Mouse (Mus musculus): ENCODE measurements at regions not wholly inside any gene's neighbourhood (a gene's known extent, or its start where the extent isn't known, plus 50 kb on each side); places are given as distances from the start of the nearest gene placed in this dataset.

DNA sequence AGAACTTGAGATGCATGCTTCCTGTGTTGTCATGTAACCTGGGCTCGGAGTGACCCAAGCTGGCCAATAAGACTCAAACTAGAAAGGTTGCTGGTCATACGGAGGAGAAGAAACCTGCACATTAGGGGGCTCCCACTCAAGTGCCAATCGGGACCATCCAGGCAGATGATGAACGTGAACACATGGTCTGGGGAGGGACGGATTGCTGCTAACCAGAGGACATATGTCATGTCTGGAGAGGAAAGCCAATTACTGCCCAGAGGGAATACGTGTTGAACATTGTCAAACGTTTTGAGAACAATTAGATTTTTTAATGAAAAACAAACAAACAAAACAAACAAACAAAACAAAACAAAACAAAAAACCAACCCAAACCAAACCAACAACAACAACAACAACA is 377.7 kb upstream of the Kazn start:
- DNase-seq (ENCODE audit: low spot score in 2 of 2), result no peak
- intact Hi-C loops (cut with DNase I), result no loop called here

DNA sequence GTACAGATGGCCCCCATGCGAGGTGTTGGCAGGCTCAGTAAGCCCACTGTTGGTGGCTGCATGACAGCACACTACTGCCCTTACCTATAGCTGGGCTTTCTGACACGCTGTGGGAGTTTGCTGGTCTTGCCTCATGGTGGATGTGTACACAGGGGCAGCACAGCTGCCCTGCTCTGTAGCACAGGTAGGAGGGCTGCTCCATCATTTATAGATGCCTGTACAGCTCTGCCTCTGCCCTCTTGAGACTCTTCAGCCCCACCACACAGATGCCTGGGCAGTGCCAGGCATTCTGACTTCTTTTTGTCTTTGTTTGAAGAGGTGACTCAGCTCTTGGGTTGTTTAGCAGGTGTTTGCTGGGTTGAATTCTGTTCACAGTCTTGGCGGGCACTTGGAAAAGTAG is 365.9 kb upstream of the Kazn start:
- intact Hi-C loops (cut with DNase I), result no loop called here
- DNase-seq (ENCODE audit: low spot score in 2 of 2), result no peak

GRCm38 (mm10) chr4:142597214-142597613 is 358.0 kb upstream of the Kazn start:
- intact Hi-C loops (cut with DNase I), result no loop called here
- no peak for DNase-seq (ENCODE audit: low spot score in 2 of 2)

- intact Hi-C loops (cut with DNase I), result no loop called here
- DNase-seq (ENCODE audit: low spot score in 2 of 2), result no peak
Measured at GRCm38 (mm10) chr4:142589084-142589741, 350.0 kb upstream of the Kazn start.

GRCm38 (mm10) chr4:142588418-142589083 is 349.4 kb upstream of the Kazn start:
- DNase-seq (ENCODE audit: low spot score in 2 of 2), result peak; percentile 19 to 23
- intact Hi-C loops (cut with DNase I), result no loop called here

- DNase-seq (ENCODE audit: low spot score in 2 of 2), result no peak
- intact Hi-C loops (cut with DNase I), result no loop called here
Measured at GRCm38 (mm10) chr4:142587345-142588035, 348.3 kb upstream of the Kazn start.

- no peak for DNase-seq (ENCODE audit: low spot score in 2 of 2)
- intact Hi-C loops (cut with DNase I), result no loop called here
Measured at GRCm38 (mm10) chr4:142578536-142578935, 339.3 kb upstream of the Kazn start.

DNA sequence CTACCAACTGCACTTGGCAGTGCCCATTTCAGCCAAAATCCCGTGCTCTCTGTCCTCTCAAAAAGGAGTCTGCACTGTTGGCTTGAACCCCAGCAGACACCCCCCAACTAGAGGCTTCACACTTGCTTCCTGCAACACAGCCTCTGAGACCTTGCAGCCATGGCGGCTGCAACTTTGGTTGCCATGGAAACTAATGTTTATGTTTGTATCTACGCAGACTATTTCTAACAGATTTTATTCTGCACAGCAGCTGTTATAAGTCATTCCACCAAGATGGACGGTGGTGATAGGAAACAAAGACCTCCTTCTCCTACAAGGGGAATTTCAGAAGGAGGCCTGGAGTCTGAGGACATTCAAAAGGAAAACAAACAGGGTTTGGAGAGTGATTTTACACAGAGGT is 338.3 kb upstream of the Kazn start:
- DNase-seq (ENCODE audit: low spot score in 2 of 2), result no peak

GRCm38 (mm10) chr4:142574528-142574927 is 335.3 kb upstream of the Kazn start:
- DNase-seq (ENCODE audit: low spot score in 2 of 2), result no peak
- intact Hi-C loops (cut with DNase I), result no loop called here

More for the DNA sequence above, 338.3 kb upstream of the Kazn start:
- intact Hi-C loops (cut with DNase I), result no loop called here

DNA sequence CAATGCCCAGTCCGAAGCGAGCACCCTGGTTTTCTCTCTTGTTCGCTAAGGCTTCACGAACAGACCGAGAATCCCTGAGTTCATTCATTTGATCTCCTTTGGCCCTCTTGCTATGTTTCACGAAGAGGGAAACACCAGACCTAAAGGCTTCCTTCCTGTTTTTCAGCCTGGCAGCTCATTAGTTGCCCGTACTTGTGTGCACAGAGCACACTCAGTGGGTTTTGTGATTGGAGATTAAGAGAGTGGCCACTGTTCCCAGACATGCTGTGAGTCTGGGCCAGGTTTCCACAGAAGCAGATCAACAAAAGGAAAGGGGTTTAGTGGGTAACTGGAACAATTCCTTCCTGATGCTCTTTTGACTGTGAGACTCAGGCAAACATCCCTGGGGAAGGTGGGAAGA is 331.5 kb upstream of the Kazn start:
- no peak for DNase-seq (ENCODE audit: low spot score in 2 of 2)
- intact Hi-C loops (cut with DNase I), result no loop called here

DNA sequence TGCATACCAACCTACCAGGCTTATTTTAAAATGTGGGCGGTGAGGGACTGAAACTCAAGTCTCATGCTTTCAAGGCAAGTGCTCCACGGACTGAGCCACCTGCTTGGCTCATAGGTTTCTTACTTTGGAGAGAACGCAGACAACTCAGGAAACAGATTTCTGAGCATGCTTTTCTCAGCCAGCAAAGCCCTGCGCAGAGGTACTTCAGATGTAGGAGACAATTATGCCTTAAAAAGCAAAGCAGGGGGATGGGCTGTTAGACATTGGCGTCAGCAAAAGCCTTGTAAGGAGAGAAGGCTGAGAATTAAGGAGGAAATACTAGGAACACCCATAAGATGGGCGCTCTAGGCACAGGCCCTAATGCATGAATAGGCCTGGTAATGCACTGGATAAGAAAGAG is 329.4 kb upstream of the Kazn start:
- intact Hi-C loops (cut with DNase I), result no loop called here
- no peak for DNase-seq (ENCODE audit: low spot score in 2 of 2)

GRCm38 (mm10) chr4:142554716-142555115 is 315.5 kb upstream of the Kazn start:
- intact Hi-C loops (cut with DNase I), result no loop called here
- no peak for DNase-seq (ENCODE audit: low spot score in 2 of 2)

DNA sequence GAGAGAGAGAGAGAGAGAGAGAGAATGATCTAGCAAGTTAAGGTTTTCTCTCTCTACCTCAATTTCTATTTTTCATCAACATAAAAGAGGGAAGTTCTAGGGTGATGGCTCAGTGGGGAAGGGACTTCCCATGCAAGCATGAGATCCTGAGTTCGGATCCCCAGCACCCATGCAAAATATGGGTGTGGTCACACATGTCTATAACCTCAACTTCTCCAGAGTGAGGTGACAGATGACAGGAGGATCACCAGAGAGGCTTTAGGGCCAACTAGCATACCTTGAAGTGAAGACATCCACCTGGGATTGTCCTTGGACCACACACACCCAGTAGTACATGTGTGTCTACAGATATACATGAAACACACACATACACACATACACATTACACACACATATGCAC is 306.7 kb upstream of the Kazn start:
- intact Hi-C loops (cut with DNase I), result no loop called here
- DNase-seq (ENCODE audit: low spot score in 2 of 2), result no peak

- no peak for DNase-seq (ENCODE audit: low spot score in 2 of 2)
- intact Hi-C loops (cut with DNase I), result no loop called here
Measured at GRCm38 (mm10) chr4:142545187-142545586, 306.0 kb upstream of the Kazn start.

- no peak for DNase-seq (ENCODE audit: low spot score in 2 of 2)
- intact Hi-C loops (cut with DNase I), result no loop called here
Measured at GRCm38 (mm10) chr4:142544736-142545135, 305.5 kb upstream of the Kazn start.

GRCm38 (mm10) chr4:142539200-142539750 is 300.1 kb upstream of the Kazn start:
- DNase-seq (ENCODE audit: low spot score in 2 of 2), result peak in 1 of 2 experiments; percentile 6
- intact Hi-C loops (cut with DNase I), result no loop called here

GRCm38 (mm10) chr4:142527080-142527479 is 287.9 kb upstream of the Kazn start:
- intact Hi-C loops (cut with DNase I), result no loop called here
- DNase-seq (ENCODE audit: low spot score in 2 of 2), result no peak

GRCm38 (mm10) chr4:142517478-142518455 is 278.6 kb upstream of the Kazn start:
- DNase-seq (ENCODE audit: low spot score in 2 of 2), result peak in 1 of 2 experiments; percentile 6
- intact Hi-C loops (cut with DNase I), result no loop called here

DNA sequence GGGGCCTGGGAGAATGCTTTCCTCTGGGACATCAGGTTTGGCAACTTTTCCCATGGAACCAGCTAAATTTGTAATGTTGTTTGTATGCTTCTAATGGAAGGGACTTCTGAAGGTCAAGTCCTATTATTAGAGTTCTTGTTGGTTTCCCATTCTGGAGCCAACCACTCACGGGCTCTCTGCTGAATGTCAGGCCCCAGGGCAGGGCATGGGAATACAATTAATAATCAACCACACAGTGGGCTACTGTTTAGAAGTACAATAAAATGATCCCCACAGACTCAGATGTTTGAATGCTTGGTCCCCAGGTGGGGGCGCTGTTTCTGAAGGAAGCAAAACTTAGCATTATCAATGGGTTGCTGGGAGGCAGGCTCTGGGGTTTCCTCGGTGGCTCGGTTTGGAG is 275.6 kb upstream of the Kazn start:
- no peak for DNase-seq (ENCODE audit: low spot score in 2 of 2)

DNA sequence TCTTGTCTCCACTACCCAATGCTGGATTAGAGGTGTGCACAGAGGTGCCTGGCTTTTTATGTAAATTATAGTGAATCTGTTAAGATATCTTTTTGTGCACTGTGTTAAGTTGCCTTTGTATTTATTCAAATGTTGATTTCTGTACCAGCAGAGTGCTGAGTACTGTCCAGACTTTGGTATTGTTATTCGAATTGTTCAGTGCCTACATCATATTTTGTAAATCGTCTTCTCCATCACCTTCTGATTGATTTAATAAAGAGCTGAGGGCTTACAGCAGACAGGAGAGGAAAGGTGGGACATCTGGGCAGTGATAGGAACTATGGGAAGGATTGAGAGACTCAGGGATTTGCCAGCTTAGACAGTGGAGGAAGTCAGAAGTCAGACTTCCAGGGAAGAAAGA is 270.2 kb upstream of the Kazn start:
- no peak for DNase-seq (ENCODE audit: low spot score in 2 of 2)
- intact Hi-C loops (cut with DNase I), result no loop called here

More for the DNA sequence above, 275.6 kb upstream of the Kazn start:
- intact Hi-C loops (cut with DNase I), result no loop called here

Measured in left cerebral cortex, postnatal 36 days (tissue).